Mouse (Mus musculus): ENCODE results near the gene Trabd2b.

DNA sequence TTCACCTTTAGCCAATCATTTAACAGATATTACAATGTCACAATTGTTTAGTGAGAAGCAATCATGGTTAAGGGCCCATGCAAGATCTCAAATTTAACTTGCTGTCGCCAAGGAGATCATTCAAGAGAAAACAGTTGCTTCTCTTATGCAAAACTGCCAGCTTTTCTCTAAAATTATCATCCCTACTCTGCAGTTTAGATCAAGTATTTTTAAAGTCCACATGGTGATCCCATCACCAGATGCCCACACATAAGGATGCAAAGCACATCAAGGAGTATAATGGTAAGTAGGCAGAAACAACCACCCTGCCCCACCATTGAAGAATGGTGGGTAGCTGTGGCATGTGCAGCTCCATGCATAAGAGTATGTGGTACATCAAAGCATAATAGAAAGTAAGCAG, 229.8 kb downstream of the Trabd2b start:
- TF ChIP-seq POLR2A (IDR thresholded peaks at IDR 0.05; ENCODE audit: insufficient read depth, low read length) (no peak), EP300 (IDR thresholded peaks at IDR 0.05; ENCODE audit: insufficient read depth, low read depth, low read length) (no peak)

All from ES-Bruce4 (cell line).